Mouse (Mus musculus) spleen, adult 2 months (tissue): ENCODE measurements at regions not wholly inside any gene's neighbourhood (a gene's known extent, or its start where the extent isn't known, plus 50 kb on each side); places are given as distances from the start of the nearest gene placed in this dataset.

Experiments
- CTCF ChIP-seq: fragments of 200-500 bp; IDR thresholded peaks from 2 replicates; pipeline ENCODE4 v1.5.1; 2011; ENCODE audit warnings: mild to moderate bottlenecking, inconsistent platforms; ENCODE audit not compliant: insufficient read depth, insufficient read length, insufficient replicate concordance; ENCODE audit errors: extremely low read depth
- POLR2A ChIP-seq: fragments of 200-500 bp; IDR thresholded peaks from 2 replicates; pipeline ENCODE4 v1.6.1; 2011; ENCODE audit warnings: low read depth, low read length, inconsistent platforms

DNA sequence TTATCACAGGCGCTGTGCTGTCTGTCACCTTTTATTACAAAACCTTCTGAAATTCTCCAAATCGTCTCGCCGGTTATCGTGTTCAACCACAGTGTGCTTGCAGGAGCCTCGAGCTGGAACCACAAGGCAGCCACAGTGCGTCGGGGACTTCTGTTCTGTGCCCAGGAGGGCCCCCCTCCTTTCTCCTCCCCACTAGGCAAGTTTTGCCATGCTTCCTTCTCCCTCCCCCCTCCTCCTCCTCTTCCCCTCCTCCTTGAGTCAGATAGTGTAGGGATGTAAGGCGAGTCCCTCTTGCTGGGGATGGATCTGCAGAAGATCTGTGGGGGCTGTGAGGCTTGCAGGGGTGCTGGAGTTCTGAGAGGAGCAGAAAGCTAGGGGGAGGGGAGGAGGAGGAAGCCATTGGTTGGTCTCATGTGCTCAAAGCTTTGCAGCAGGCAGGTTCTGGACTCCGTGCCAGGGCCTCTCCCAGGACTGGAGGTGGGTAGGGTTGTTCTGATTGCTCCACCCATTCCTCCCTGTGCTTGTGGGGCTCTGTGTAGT is 262.5 kb downstream of the Uaca start:
- no peak for TF ChIP-seq CTCF
- no peak for TF ChIP-seq POLR2A
